In genomic region chr6:134372946-134373345, GRCm38 (mm10) we compare ENCODE assay signal across 16 mouse cellular contexts. TPM values are rescaled to one million over a fixed set of nuclear protein-coding genes. Genes with fewer than 3 reads are reported as not detected.
DNase-seq lines count a peak whose midpoint lies in the region; ATAC-seq lines count a peak whose summit lies in the region.
"Had no signal": no experiment of that assay in that cellular context is flagged by ENCODE, and none has a peak within 500 bp of the region (broad histone marks: within the 10 kb centered on the region; RNA-seq: fewer than 3 reads in every experiment).

No protein-coding gene starts in this region.

- DNase-seq in layer of hippocampus, adult 18-20 months (ENCODE audit: low spot score in 2 of 2), result peak; percentile 44 to 79
- DNase-seq in layer of hippocampus, adult 9-10 months (ENCODE audit: low spot score), result no peak
- DNase-seq in Muller cell, postnatal 12 days (ENCODE audit: inconsistent ontology term), result peak; percentile 74
- peak; percentile 38 to 54 for DNase-seq in layer of hippocampus, adult 8-10 months (ENCODE audit: low spot score in 2 of 2)
- DNase-seq in right cerebral cortex, postnatal 25 days, result peak; percentile 28
- DNase-seq in adipocyte (ENCODE audit: low spot score), result no peak
- DNase-seq: cerebellum, adult 8-10 months; embryo, embryonic 11 days; heart, adult 18-20 months; kidney, adult 8-10 months; liver, embryonic 13.5 days; lung, postnatal 14 days had no signal

- ATAC-seq in megakaryocyte progenitor cell, adult 5-6 weeks (replicated peaks; ENCODE audit: poor library complexity), result no peak
- ATAC-seq: Patski had no signal

RNA-seq across cellular contexts. Expression of gene Bcl2l14, which starts 23.2 kb away (rescaled TPM):
- total RNA-seq in layer of hippocampus, adult 18-20 months (2021), result not detected
- total RNA-seq in layer of hippocampus, adult 8-10 months (2022), result not detected
- total RNA-seq in megakaryocyte progenitor cell, adult 5-6 weeks (2015), result 1.3 and 1.4 TPM in 2 replicates
- 1.3 and 1.6 TPM in 2 replicates for total RNA-seq in megakaryocyte progenitor cell, adult 5-6 weeks (2017)
- total RNA-seq: adrenal gland, adult 18-20 months; heart, adult 18-20 months; left cerebral cortex, adult 8-10 months had no signal

Comparison
In these comparisons a context has a peak if more than half of its experiments do, and no peak if none do; other contexts are left out.
1. DNase-seq: peak in layer of hippocampus, adult 18-20 months (2 of 2), Muller cell, postnatal 12 days (single experiment), layer of hippocampus, adult 8-10 months (2 of 2) and right cerebral cortex, postnatal 25 days (single experiment); none in layer of hippocampus, adult 9-10 months (single experiment) and adipocyte (single experiment).